Mouse (Mus musculus): ENCODE results near the gene Rps6kb2. TPM values are rescaled to one million over a fixed set of nuclear protein-coding genes. Genes with fewer than 3 reads are reported as not detected.

Gene Rps6kb2
- polyA plus RNA-seq, 1 experiment, result 35.9 TPM

DNA sequence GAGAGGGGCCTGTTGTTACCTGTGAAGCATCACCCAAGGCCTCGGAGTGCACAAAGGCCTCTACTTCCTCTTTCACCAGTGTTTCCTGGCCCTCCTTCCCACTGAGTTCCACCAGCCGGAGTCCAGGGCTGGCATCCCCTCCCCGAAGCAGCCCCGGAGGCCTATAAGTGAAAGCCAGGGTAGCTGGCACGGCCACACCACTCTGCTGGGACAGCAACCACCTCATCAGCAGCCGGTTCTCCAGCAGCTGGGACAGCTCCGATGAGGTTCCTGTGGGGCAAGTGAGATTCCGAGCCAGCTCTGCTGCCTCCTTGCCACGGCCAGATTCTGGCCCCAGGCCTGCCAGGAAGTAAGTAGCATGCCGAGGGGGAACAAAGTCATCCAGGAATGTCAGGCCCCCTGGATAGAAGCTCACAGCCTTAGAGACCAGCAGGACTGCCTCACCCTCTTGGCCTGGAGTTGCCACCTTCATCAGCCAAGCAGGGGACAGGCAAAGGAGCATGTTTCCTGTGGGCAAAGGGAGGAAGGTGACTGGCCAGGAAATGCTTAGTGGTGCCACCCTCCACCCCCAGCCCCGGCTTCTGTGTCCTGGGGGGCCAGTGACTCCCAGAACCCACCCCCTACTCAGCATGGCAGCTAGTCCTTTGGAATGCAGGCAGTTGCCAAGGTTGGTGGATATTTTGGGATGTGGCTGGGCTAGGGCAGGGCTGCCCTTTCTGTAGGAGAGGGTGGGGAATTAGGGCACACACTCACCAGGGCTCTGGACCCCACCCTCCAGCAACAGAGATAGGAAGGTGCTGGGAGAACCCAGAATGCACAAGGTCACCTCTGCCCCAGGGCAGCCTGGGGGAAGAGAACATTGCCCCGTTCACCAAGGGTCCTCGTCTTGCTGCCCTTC, 8.5 kb upstream of the Rps6kb2 start:
- Histone ChIP-seq H3K27ac (ENCODE audit: insufficient read depth, low read length) (no peak overlapping the region), H3K4me3 (ENCODE audit: insufficient read depth, low read length) (no peak overlapping the region), H3K4me1 (ENCODE audit: control insufficient read depth, insufficient read depth, low read length) (peaks cover 6% of the 10 kb centered on the region; the same call in 1 of the 2 replicates)
- no peak for TF ChIP-seq CTCF (IDR thresholded peaks at IDR 0.05; ENCODE audit: borderline replicate concordance, insufficient read depth, low read length)
- no peak for TF ChIP-seq POLR2A (IDR thresholded peaks at IDR 0.05; ENCODE audit: low read depth, low read length)

GRCm38 (mm10) chr19:4170723-4171392, 7.7 kb upstream of the Rps6kb2 start:
- Histone ChIP-seq H3K4me3 (ENCODE audit: insufficient read depth, low read length) (no peak overlapping the region), H3K27ac (ENCODE audit: insufficient read depth, low read length) (no peak overlapping the region), H3K4me1 (ENCODE audit: control insufficient read depth, insufficient read depth, low read length) (peaks cover 6% of the 10 kb centered on the region; the same call in 1 of the 2 replicates)
- TF ChIP-seq CTCF (IDR thresholded peaks at IDR 0.05; ENCODE audit: borderline replicate concordance, insufficient read depth, low read length), result no peak
- no peak for TF ChIP-seq POLR2A (IDR thresholded peaks at IDR 0.05; ENCODE audit: low read depth, low read length)

GRCm38 (mm10) chr19:4169810-4170209, 6.7 kb upstream of the Rps6kb2 start:
- peak overlapping the region; percentile 3 for H3K4me3 ChIP-seq (ENCODE audit: insufficient read depth, low read length)
- TF ChIP-seq CTCF (IDR thresholded peaks at IDR 0.05; ENCODE audit: borderline replicate concordance, insufficient read depth, low read length) (no peak), POLR2A (IDR thresholded peaks at IDR 0.05; ENCODE audit: low read depth, low read length) (no peak)
- peak overlapping the region; percentile 22 for H3K27ac ChIP-seq (ENCODE audit: insufficient read depth, low read length)
- peaks cover 2% of the 10 kb centered on the region; the same call in 1 of the 2 replicates for H3K4me1 ChIP-seq (ENCODE audit: control insufficient read depth, insufficient read depth, low read length)

DNA sequence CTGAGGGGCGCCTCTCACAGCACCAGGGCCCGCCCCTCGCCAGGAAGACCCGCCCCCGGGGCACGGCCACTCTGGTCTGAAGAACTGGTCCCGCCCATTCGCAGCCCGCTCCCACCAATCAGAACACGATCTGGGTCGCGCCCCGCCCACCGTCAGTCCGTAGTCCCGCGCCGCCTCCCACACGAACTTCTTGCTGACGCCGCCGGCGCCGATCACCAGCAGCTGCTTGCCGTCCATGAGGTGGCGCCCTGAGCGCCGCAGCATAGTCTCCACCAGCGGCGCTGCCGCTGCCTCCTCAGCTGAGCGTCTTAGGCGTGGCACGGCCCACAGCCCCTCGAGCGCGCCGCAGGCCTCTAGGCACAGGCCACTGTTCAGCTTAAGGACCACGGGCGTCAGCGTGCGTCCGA, 6.2 kb upstream of the Rps6kb2 start:
- peaks cover 2% of the 10 kb centered on the region; the same call in 1 of the 2 replicates for H3K4me1 ChIP-seq (ENCODE audit: control insufficient read depth, insufficient read depth, low read length)
- H3K27ac ChIP-seq (ENCODE audit: insufficient read depth, low read length), result peak overlapping the region; percentile 22
- TF ChIP-seq POLR2A (IDR thresholded peaks at IDR 0.05; ENCODE audit: low read depth, low read length) (peak; percentile 93), CTCF (IDR thresholded peaks at IDR 0.05; ENCODE audit: borderline replicate concordance, insufficient read depth, low read length) (peak; percentile 78)
- peak overlapping the region; percentile 12 for H3K4me3 ChIP-seq (ENCODE audit: insufficient read depth, low read length)

DNA sequence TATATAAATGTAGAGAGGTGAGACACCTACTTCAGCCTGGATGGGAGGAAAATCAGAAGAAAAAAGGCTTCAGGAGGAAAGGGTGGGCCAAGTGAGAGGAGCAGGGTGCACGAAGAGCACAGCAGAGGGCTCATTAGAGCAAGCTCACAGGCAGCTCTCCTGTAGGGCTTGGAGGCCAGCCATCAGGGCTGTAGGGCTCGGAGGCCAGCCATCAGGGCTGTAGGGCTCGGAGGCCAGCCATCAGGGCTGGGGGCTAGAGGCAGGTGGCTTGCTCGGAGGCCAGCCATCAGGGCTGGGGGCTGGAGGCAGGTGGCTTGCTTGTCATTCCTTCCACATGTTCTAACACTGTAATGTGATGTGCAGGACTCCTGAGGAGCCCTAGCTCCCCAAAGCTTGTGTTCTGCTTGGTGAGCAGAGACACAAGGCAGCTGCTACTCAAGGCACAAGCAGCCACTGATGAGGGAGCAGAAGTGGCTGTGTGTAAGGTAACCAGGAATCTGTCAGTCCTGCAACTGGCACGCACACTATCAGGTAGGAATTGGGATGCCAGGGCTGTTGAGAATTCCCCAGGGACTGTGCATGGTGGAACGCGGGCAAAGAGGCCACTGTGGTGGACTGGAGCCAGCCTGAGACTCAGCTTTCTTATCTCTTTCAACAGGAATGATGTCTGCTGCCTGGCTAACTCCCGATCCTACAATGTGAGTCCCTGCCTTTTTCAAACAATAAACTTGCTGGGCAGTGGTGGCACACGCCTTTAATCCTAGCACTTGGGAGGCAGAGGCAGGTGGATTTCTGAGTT, 3.7 kb upstream of the Rps6kb2 start:
- H3K4me1 ChIP-seq (ENCODE audit: control insufficient read depth, insufficient read depth, low read length), result no peaks in the 10 kb centered on the region
- TF ChIP-seq POLR2A (IDR thresholded peaks at IDR 0.05; ENCODE audit: low read depth, low read length), result no peak
- TF ChIP-seq CTCF (IDR thresholded peaks at IDR 0.05; ENCODE audit: borderline replicate concordance, insufficient read depth, low read length), result no peak
- H3K4me3 ChIP-seq (ENCODE audit: insufficient read depth, low read length), result no peak overlapping the region
- H3K27ac ChIP-seq (ENCODE audit: insufficient read depth, low read length), result no peak overlapping the region

- Histone ChIP-seq H3K4me3 (ENCODE audit: insufficient read depth, low read length) (no peak overlapping the region), H3K4me1 (ENCODE audit: control insufficient read depth, insufficient read depth, low read length) (no peaks in the 10 kb centered on the region), H3K27ac (ENCODE audit: insufficient read depth, low read length) (no peak overlapping the region)
- no peak for TF ChIP-seq POLR2A (IDR thresholded peaks at IDR 0.05; ENCODE audit: low read depth, low read length)
- no peak for TF ChIP-seq CTCF (IDR thresholded peaks at IDR 0.05; ENCODE audit: borderline replicate concordance, insufficient read depth, low read length)
Measured at GRCm38 (mm10) chr19:4164721-4165120, 1.6 kb upstream of the Rps6kb2 start.

- H3K4me3 ChIP-seq (ENCODE audit: insufficient read depth, low read length), result no peak overlapping the region
- no peaks in the 10 kb centered on the region for H3K4me1 ChIP-seq (ENCODE audit: control insufficient read depth, insufficient read depth, low read length)
- TF ChIP-seq POLR2A (IDR thresholded peaks at IDR 0.05; ENCODE audit: low read depth, low read length) (no peak), CTCF (IDR thresholded peaks at IDR 0.05; ENCODE audit: borderline replicate concordance, insufficient read depth, low read length) (no peak)
- no peak overlapping the region for H3K27ac ChIP-seq (ENCODE audit: insufficient read depth, low read length)
Measured at GRCm38 (mm10) chr19:4164100-4164499, 946 bp upstream of the Rps6kb2 start.

DNA sequence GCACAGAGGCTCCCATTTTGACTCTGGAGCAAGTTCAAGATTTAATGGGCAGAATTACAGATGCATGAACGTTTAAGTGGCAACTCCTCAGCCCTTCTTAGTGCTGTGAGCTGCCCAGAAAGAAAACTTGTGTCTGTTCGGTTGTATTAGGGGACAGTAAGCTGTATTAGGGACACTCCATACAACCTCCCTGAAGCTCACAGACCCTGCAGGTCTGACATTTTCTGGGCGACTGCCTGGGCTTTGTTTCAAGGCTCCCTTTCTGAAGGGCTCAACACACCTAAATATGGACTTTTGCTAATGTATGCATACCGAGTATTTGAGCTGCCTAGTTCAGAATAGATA, 361 bp upstream of the Rps6kb2 start:
- Histone ChIP-seq H3K4me1 (ENCODE audit: control insufficient read depth, insufficient read depth, low read length) (no peaks in the 10 kb centered on the region), H3K27ac (ENCODE audit: insufficient read depth, low read length) (no peak overlapping the region), H3K4me3 (ENCODE audit: insufficient read depth, low read length) (peak overlapping the region; percentile 39)
- TF ChIP-seq POLR2A (IDR thresholded peaks at IDR 0.05; ENCODE audit: low read depth, low read length), result no peak
- no peak for TF ChIP-seq CTCF (IDR thresholded peaks at IDR 0.05; ENCODE audit: borderline replicate concordance, insufficient read depth, low read length)

DNA sequence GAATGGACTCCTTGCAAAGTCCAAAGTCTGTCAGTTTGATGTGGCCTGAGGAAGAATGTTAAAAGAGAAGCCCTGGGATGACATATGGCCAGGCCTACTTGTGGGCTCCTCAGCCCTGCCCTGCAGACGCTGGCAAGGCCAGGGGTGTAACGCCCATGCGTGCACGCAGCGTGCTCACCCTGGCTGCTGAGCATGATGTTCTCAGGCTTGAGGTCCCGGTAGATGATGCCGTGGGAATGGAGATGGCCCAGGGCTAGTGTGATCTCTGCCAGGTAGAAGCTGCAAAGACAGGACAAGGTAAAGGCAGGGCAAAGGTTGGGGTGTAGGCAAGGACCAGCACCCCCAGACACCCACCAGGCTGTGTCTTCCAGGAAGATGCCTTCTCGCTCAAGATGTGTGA, 4.1 kb downstream of the Rps6kb2 start:
- H3K4me3 ChIP-seq (ENCODE audit: insufficient read depth, low read length), result no peak overlapping the region
- TF ChIP-seq CTCF (IDR thresholded peaks at IDR 0.05; ENCODE audit: borderline replicate concordance, insufficient read depth, low read length) (no peak), POLR2A (IDR thresholded peaks at IDR 0.05; ENCODE audit: low read depth, low read length) (no peak)
- H3K4me1 ChIP-seq (ENCODE audit: control insufficient read depth, insufficient read depth, low read length), result no peaks in the 10 kb centered on the region
- no peak overlapping the region for H3K27ac ChIP-seq (ENCODE audit: insufficient read depth, low read length)
